Mouse (Mus musculus) heart, embryonic 10.5 days (tissue): ENCODE data around the gene Ctu2. TPM values are rescaled to one million over a fixed set of nuclear protein-coding genes. Genes with fewer than 3 reads are reported as not detected.
A peak's percentile ranks its signal among the peaks of the same experiment; 100 is the strongest.

Experiments used
- DNase-seq: peaks from one replicate; pipeline ENCODE4 v3.0.0-alpha.2; 2017; ENCODE audit warnings: low spot score
- H3K27ac ChIP-seq: fragments of 300-500 bp; sonication (generic); 2 replicates; pipeline ENCODE4 v1.5.1; 2016; ENCODE audit warnings: mild to moderate bottlenecking
- H3K27me3 ChIP-seq: fragments of 300-500 bp; sonication (generic); 2 replicates; pipeline ENCODE4 v1.6.1; 2016; ENCODE audit warnings: mild to moderate bottlenecking; ENCODE audit not compliant: poor library complexity, insufficient read depth, severe bottlenecking
- H3K36me3 ChIP-seq: fragments of 300-500 bp; sonication (generic); 2 replicates; pipeline ENCODE4 v1.6.1; 2016; ENCODE audit warnings: mild to moderate bottlenecking, moderate library complexity
- H3K4me1 ChIP-seq: fragments of 300-500 bp; sonication (generic); 2 replicates; pipeline ENCODE4 v1.6.1; 2016; ENCODE audit warnings: mild to moderate bottlenecking
- H3K4me3 ChIP-seq: fragments of 300-500 bp; sonication (generic); 2 replicates; pipeline ENCODE4 v1.5.1; 2016; ENCODE audit warnings: mild to moderate bottlenecking, moderate library complexity
- H3K9me3 ChIP-seq: fragments of 300-500 bp; sonication (generic); 2 replicates; pipeline ENCODE4 v1.6.1; 2016; ENCODE audit warnings: mild to moderate bottlenecking, moderate library complexity
- WGBS: fragments of 180-500 bp; shearing (Covaris S2); methylation state at CpG from one replicate; pipeline ENCODE4 v1.1.7; 2016; 5-methylcytosine and 5-hydroxymethylcytosine counted together
- polyA plus RNA-seq: library from polyadenylated mRNA; unstranded; fragments of >200 nt; fragmentation: Nextera tagmentation; extraction: Ambion mirVana; gene quantifications from 2 replicates; pipeline ENCODE4 v1.2.1, GENCODE M21; 2016

Gene Ctu2
- polyA plus RNA-seq, 1 experiment from 2014 or later, result 45.9 TPM

GRCm38 (mm10) chr8:122437708-122438331 lies 38.1 kb upstream of the Ctu2 start:
- H3K4me1 ChIP-seq, result peaks cover 33% of the 10 kb centered on the region
- H3K4me3 ChIP-seq, result no peak overlapping the region
- H3K27me3 ChIP-seq, result no peaks in the 10 kb centered on the region
- no peaks in the 10 kb centered on the region for H3K9me3 ChIP-seq
- DNase-seq, result no peak
- H3K36me3 ChIP-seq, result peaks cover 65% of the 10 kb centered on the region
- 90% methylated on average over 13 of the region's 13 CpGs for WGBS
- peak overlapping the region; percentile 17; the same call in 1 of the 2 replicates for H3K27ac ChIP-seq

- Histone ChIP-seq H3K27me3 (no peaks in the 10 kb centered on the region), H3K27ac (no peak overlapping the region), H3K36me3 (peaks cover 56% of the 10 kb centered on the region)
Observed at GRCm38 (mm10) chr8:122439336-122439735, 36.6 kb upstream of the Ctu2 start.

GRCm38 (mm10) chr8:122441326-122441725 lies 34.6 kb upstream of the Ctu2 start:
- Histone ChIP-seq H3K27ac (no peak overlapping the region), H3K4me3 (no peak overlapping the region), H3K4me1 (peaks cover 49% of the 10 kb centered on the region), H3K9me3 (no peaks in the 10 kb centered on the region), H3K36me3 (peaks cover 38% of the 10 kb centered on the region), H3K27me3 (no peaks in the 10 kb centered on the region)
- WGBS, result 93% methylated on average over 1 of the region's 1 CpGs
- no peak for DNase-seq

More at GRCm38 (mm10) chr8:122439336-122439735, 36.6 kb upstream of the Ctu2 start:
- Histone ChIP-seq H3K4me1 (peaks cover 29% of the 10 kb centered on the region), H3K4me3 (no peak overlapping the region), H3K9me3 (no peaks in the 10 kb centered on the region)
- DNase-seq, result no peak
- 89% methylated on average over 16 of the region's 16 CpGs for WGBS

GRCm38 (mm10) chr8:122442356-122442755 lies 33.6 kb upstream of the Ctu2 start:
- no peaks in the 10 kb centered on the region for H3K27me3 ChIP-seq
- WGBS, result 28% methylated on average over 7 of the region's 7 CpGs
- peaks cover 47% of the 10 kb centered on the region for H3K4me1 ChIP-seq
- H3K4me3 ChIP-seq, result peak overlapping the region; percentile 79
- peaks cover 28% of the 10 kb centered on the region for H3K36me3 ChIP-seq
- H3K27ac ChIP-seq, result peak overlapping the region; percentile 91
- H3K9me3 ChIP-seq, result no peaks in the 10 kb centered on the region
- DNase-seq, result no peak

GRCm38 (mm10) chr8:122442781-122443180 lies 33.2 kb upstream of the Ctu2 start:
- peaks cover 23% of the 10 kb centered on the region for H3K36me3 ChIP-seq
- H3K9me3 ChIP-seq, result no peaks in the 10 kb centered on the region
- H3K27me3 ChIP-seq, result no peaks in the 10 kb centered on the region
- DNase-seq, result no peak
- H3K4me1 ChIP-seq, result peaks cover 43% of the 10 kb centered on the region
- H3K27ac ChIP-seq, result peak overlapping the region; percentile 91
- WGBS, result 2% methylated on average over 12 of the region's 12 CpGs
- peak overlapping the region; percentile 79 for H3K4me3 ChIP-seq

GRCm38 (mm10) chr8:122443262-122444006 lies 32.5 kb upstream of the Ctu2 start, which contains the start of gene Mvd:
Gene Mvd (minus strand): TSS chr8:122443422.
- peak within 1 kb of the TSS; percentile 91 for H3K27ac ChIP-seq
- H3K36me3 ChIP-seq, result peaks cover 17% of the 10 kb centered on the region
- DNase-seq, result peak; percentile 100
- H3K4me1 ChIP-seq, result peaks cover 37% of the 10 kb centered on the region
- no peaks in the 10 kb centered on the region for H3K27me3 ChIP-seq
- no peaks in the 10 kb centered on the region for H3K9me3 ChIP-seq
- peak within 1 kb of the TSS; percentile 79 for H3K4me3 ChIP-seq
- WGBS, result 1% methylated on average over 47 of the region's 47 CpGs

GRCm38 (mm10) chr8:122444058-122444748 lies 31.7 kb upstream of the Ctu2 start:
- Histone ChIP-seq H3K4me3 (peak overlapping the region; percentile 79), H3K27ac (peak overlapping the region; percentile 91), H3K9me3 (no peaks in the 10 kb centered on the region), H3K36me3 (peaks cover 9% of the 10 kb centered on the region), H3K4me1 (peaks cover 37% of the 10 kb centered on the region), H3K27me3 (no peaks in the 10 kb centered on the region)
- DNase-seq, result peak; percentile 88
- 30% methylated on average over 19 of the region's 19 CpGs for WGBS

- peaks cover 40% of the 10 kb centered on the region for H3K4me1 ChIP-seq
- H3K4me3 ChIP-seq, result 0 out of 2 replicates have a peak overlapping the region, but pooled peaks have one; percentile 79
- H3K27me3 ChIP-seq, result no peaks in the 10 kb centered on the region
- no peaks in the 10 kb centered on the region for H3K9me3 ChIP-seq
- 47% methylated on average over 3 of the region's 3 CpGs for WGBS
- H3K36me3 ChIP-seq, result no peaks in the 10 kb centered on the region
- no peak for DNase-seq
- H3K27ac ChIP-seq, result peak overlapping the region; percentile 91; the same call in 1 of the 2 replicates
Observed at GRCm38 (mm10) chr8:122445203-122445602, 30.7 kb upstream of the Ctu2 start.

- WGBS, result 34% methylated on average over 7 of the region's 7 CpGs
- no peaks in the 10 kb centered on the region for H3K9me3 ChIP-seq
- peaks cover 58% of the 10 kb centered on the region for H3K4me1 ChIP-seq
- H3K36me3 ChIP-seq, result peaks cover 8% of the 10 kb centered on the region; the same call in 1 of the 2 replicates
- peaks cover 7% of the 10 kb centered on the region for H3K27me3 ChIP-seq
- no peak for DNase-seq
- 0 out of 2 replicates have a peak overlapping the region, but pooled peaks have one; percentile 7 for H3K4me3 ChIP-seq
- H3K27ac ChIP-seq, result peak overlapping the region; percentile 87
Observed at GRCm38 (mm10) chr8:122451161-122451703, 24.7 kb upstream of the Ctu2 start.

- Histone ChIP-seq H3K4me3 (no peak overlapping the region), H3K36me3 (peaks cover 11% of the 10 kb centered on the region; the same call in 1 of the 2 replicates), H3K27me3 (peaks cover 15% of the 10 kb centered on the region), H3K4me1 (peaks cover 57% of the 10 kb centered on the region), H3K27ac (peak overlapping the region; percentile 87), H3K9me3 (no peaks in the 10 kb centered on the region)
- DNase-seq, result no peak
- 62% methylated on average over 10 of the region's 10 CpGs for WGBS
Observed at GRCm38 (mm10) chr8:122452154-122452553, 23.8 kb upstream of the Ctu2 start.

- Histone ChIP-seq H3K9me3 (no peaks in the 10 kb centered on the region), H3K36me3 (peaks cover 11% of the 10 kb centered on the region; the same call in 1 of the 2 replicates), H3K4me1 (peaks cover 62% of the 10 kb centered on the region), H3K27ac (peak overlapping the region; percentile 87), H3K4me3 (no peak overlapping the region), H3K27me3 (peaks cover 33% of the 10 kb centered on the region)
- DNase-seq, result no peak
- WGBS, result 80% methylated on average over 6 of the region's 6 CpGs
Observed at GRCm38 (mm10) chr8:122454409-122454808, 21.5 kb upstream of the Ctu2 start.

- peaks cover 65% of the 10 kb centered on the region for H3K4me1 ChIP-seq
- no peak for DNase-seq
- peaks cover 60% of the 10 kb centered on the region for H3K27me3 ChIP-seq
- H3K36me3 ChIP-seq, result peaks cover 11% of the 10 kb centered on the region; the same call in 1 of the 2 replicates
- 60% methylated on average over 11 of the region's 11 CpGs for WGBS
- H3K9me3 ChIP-seq, result no peaks in the 10 kb centered on the region
- peak overlapping the region; percentile 45; the same call in 1 of the 2 replicates for H3K27ac ChIP-seq
- no peak overlapping the region for H3K4me3 ChIP-seq
Observed at GRCm38 (mm10) chr8:122457171-122457570, 18.8 kb upstream of the Ctu2 start.
